Mouse (Mus musculus) lung, embryonic 14.5 days (tissue): Measurements from ENCODE around the gene Aamp. TPM values are rescaled to one million over a fixed set of nuclear protein-coding genes. Genes with fewer than 3 reads are reported as not detected.
A peak's percentile ranks its signal among the peaks of the same experiment; 100 is the strongest.

Experiments
- ATAC-seq: fragments of 200-750 bp; cut with Nextera tagmentation; 2 replicates; pipeline ENCODE4 v1.8.0; 2017; ENCODE audit warnings: mild to moderate bottlenecking, moderate TSS enrichment, moderate library complexity; ENCODE audit not compliant: insufficient read depth
- DNase-seq: peaks from one replicate; pipeline ENCODE4 v3.0.0-alpha.2; 2015
- H3K27ac ChIP-seq: fragments of 300-500 bp; sonication (generic); 2 replicates; pipeline ENCODE4 v1.5.1; 2014; ENCODE audit warnings: low read depth, mild to moderate bottlenecking, moderate library complexity
- H3K27me3 ChIP-seq: fragments of 300-500 bp; sonication (generic); 2 replicates; pipeline ENCODE4 v1.6.1; 2014; ENCODE audit warnings: low read length, control low read depth; ENCODE audit not compliant: insufficient read depth
- H3K36me3 ChIP-seq: fragments of 300-500 bp; sonication (generic); 2 replicates; pipeline ENCODE4 v1.6.1; 2014; ENCODE audit warnings: control low read depth; ENCODE audit not compliant: insufficient read depth
- H3K4me1 ChIP-seq: fragments of 300-500 bp; sonication (generic); 2 replicates; pipeline ENCODE4 v1.6.1; 2014; ENCODE audit warnings: antibody characterized with exemption, control low read depth; ENCODE audit not compliant: insufficient read depth
- H3K4me2 ChIP-seq: fragments of 300-500 bp; sonication (generic); 2 replicates; pipeline ENCODE4 v1.6.1; 2014; ENCODE audit warnings: mild to moderate bottlenecking
- H3K4me3 ChIP-seq: fragments of 300-500 bp; sonication (generic); 2 replicates; pipeline ENCODE4 v1.5.1; 2014; ENCODE audit warnings: low read depth, low read length
- H3K9ac ChIP-seq: fragments of 300-500 bp; sonication (generic); 2 replicates; pipeline ENCODE4 v1.6.1; 2014
- H3K9me3 ChIP-seq: fragments of 300-500 bp; sonication (generic); 2 replicates; pipeline ENCODE4 v1.6.1; 2016; ENCODE audit warnings: low read depth, low read length, control low read depth
- CTCF ChIP-seq: IDR thresholded peaks from 2 replicates; pipeline ENCODE4 v1.5.1; 2016; ENCODE audit warnings: antibody characterized with exemption, low read depth
- WGBS: fragments of 180-500 bp; shearing (Covaris S2); extraction: QIAGEN DNeasy Blood & Tissue Kit; methylation state at CpG from one replicate; pipeline ENCODE4 v1.1.7; 2014; 5-methylcytosine and 5-hydroxymethylcytosine counted together
- polyA plus RNA-seq: library from polyadenylated mRNA; unstranded; fragments of >200 nt; fragmentation: Nextera tagmentation; extraction: Ambion mirVana; gene quantifications from 2 replicates; pipeline ENCODE4 v1.2.1, GENCODE M21; 2014

Gene Aamp
- polyA plus RNA-seq, 1 experiment from 2014 or later, result 233 TPM

DNA sequence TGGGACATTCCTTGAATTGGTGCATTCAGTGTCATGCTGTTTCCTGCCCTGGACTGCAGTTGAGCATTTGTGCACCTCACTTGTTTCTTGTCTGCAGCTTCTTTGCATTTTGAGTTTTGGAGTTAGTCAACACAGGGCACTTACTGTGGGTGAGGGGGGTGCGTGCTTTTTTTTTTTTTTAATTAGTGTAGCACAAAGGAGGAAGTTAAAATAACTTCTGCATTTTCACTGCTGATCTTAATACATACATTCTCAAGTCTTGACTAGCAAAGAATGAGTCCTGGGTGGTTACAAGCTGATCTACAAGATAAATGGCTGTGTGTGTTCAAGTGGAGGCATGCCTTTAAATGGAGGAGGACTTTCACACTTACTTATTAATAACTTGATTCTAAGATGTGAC is 46.4 kb downstream of the Aamp start:
- H3K9me3 ChIP-seq, result no peaks in the 10 kb centered on the region
- H3K27ac ChIP-seq, result no peak overlapping the region
- H3K27me3 ChIP-seq, result no peaks in the 10 kb centered on the region
- ATAC-seq, result no peak
- H3K36me3 ChIP-seq, result no peaks in the 10 kb centered on the region
- no peak for DNase-seq
- WGBS, result 53% methylated on average over 1 of the region's 1 CpGs
- H3K4me3 ChIP-seq, result peak overlapping the region; percentile 96
- H3K4me2 ChIP-seq, result peak overlapping the region; percentile 87
- H3K9ac ChIP-seq, result peak overlapping the region; percentile 95; the same call in 1 of the 2 replicates
- peaks cover 20% of the 10 kb centered on the region for H3K4me1 ChIP-seq
- TF ChIP-seq CTCF, result no peak

GRCm38 (mm10) chr1:74237671-74238070 is 46.9 kb downstream of the Aamp start:
- no peak overlapping the region for H3K27ac ChIP-seq
- no peak for TF ChIP-seq CTCF
- WGBS, result 27% methylated on average over 5 of the region's 5 CpGs
- DNase-seq, result no peak
- H3K9me3 ChIP-seq, result no peaks in the 10 kb centered on the region
- peaks cover 20% of the 10 kb centered on the region for H3K4me1 ChIP-seq
- H3K36me3 ChIP-seq, result no peaks in the 10 kb centered on the region
- H3K4me2 ChIP-seq, result peak overlapping the region; percentile 87
- peak overlapping the region; percentile 95 for H3K9ac ChIP-seq
- ATAC-seq, result no peak
- H3K27me3 ChIP-seq, result no peaks in the 10 kb centered on the region
- peak overlapping the region; percentile 96 for H3K4me3 ChIP-seq

DNA sequence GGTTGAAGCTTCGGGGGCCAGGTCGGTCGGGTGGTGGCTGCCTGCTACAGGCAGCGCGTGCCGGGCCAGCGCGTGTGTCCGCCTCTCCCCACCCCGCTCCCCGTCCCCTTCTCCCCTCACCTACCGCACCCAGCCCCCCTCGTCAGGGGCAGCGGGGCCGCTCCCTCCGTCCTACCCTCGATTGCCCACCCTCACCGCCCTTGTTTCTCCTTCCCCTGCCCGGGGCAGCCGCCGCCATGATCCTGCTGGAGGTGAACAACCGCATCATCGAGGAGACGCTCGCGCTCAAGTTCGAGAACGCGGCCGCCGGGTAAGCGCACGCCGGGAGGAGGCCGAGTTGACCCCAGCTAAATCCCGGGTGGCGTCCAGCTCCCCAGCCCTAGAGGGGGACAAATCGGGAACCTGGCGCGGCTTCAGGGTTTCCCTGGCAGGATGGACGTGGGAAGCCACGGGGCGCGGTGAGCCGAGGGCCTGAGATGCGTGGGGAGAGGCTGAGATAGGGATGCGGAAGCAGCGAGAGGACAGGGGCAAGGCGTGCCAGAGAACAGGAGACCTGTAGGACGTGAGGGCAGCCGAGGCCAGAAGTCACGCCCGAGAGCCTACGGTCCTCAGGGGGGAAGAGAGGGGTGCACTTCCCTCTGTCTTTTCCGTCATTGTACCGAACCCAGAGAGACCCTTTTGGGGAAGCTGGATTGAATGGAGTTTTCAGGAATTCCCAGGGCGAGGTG is 47.8 kb downstream of the Aamp start:
- H3K36me3 ChIP-seq, result no peaks in the 10 kb centered on the region
- H3K4me1 ChIP-seq, result peaks cover 20% of the 10 kb centered on the region
- H3K9me3 ChIP-seq, result no peaks in the 10 kb centered on the region
- H3K4me2 ChIP-seq, result peak overlapping the region; percentile 87
- H3K27ac ChIP-seq, result peak overlapping the region; percentile 88
- ATAC-seq (peak; percentile 55), DNase-seq (peak; percentile 34)
- TF ChIP-seq CTCF, result no peak
- peak overlapping the region; percentile 96 for H3K4me3 ChIP-seq
- 0% methylated on average over 45 of the region's 57 CpGs for WGBS
- H3K27me3 ChIP-seq, result no peaks in the 10 kb centered on the region
- peak overlapping the region; percentile 95 for H3K9ac ChIP-seq

DNA sequence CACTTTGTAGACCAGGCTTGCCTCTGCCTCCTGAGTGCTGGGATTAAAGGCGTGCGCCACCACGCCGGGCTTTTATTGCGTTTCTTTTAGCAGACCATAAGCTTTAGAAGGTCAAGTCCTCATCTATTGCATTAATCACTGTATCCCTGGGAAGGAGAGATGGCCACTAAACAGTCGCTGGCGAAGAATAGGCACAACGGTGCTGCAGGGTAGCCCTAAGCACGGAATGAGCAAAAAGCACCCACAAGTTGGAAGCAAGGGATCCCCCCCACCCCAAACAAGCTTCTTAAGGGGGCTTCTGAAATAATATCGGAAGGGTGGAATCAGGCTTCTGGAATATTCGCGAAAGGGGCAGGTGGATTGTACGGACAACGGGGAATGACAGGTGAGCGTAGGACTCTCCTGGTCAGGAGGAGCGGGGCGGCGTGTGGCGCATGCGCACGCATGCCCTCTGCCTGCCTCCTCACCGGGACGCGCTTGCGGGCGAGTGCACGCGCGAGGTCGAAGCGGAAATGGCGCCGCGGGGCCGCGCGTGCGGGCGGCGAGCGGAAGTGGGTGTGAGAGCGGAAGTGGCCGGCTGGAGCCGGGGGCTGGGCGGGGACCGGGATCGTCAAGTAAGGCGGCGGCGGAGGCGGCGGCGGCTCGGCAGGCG is 48.5 kb downstream of the Aamp start, which contains the start of gene Arpc2:
Arpc2 (plus strand) TSS at position 147 of the 652 bp plus-strand sequence.
- no peaks in the 10 kb centered on the region for H3K36me3 ChIP-seq
- H3K27ac ChIP-seq, result peak within 1 kb of the TSS; percentile 88
- no peaks in the 10 kb centered on the region for H3K9me3 ChIP-seq
- TF ChIP-seq CTCF, result no peak
- peaks cover 20% of the 10 kb centered on the region for H3K4me1 ChIP-seq
- peak within 1 kb of the TSS; percentile 95 for H3K9ac ChIP-seq
- H3K4me3 ChIP-seq, result peak within 1 kb of the TSS; percentile 96
- no peaks in the 10 kb centered on the region for H3K27me3 ChIP-seq
- ATAC-seq, result peak; percentile 94
- peak within 1 kb of the TSS; percentile 87 for H3K4me2 ChIP-seq
- WGBS, result 2% methylated on average over 45 of the region's 55 CpGs
- peak; percentile 98 for DNase-seq

DNA sequence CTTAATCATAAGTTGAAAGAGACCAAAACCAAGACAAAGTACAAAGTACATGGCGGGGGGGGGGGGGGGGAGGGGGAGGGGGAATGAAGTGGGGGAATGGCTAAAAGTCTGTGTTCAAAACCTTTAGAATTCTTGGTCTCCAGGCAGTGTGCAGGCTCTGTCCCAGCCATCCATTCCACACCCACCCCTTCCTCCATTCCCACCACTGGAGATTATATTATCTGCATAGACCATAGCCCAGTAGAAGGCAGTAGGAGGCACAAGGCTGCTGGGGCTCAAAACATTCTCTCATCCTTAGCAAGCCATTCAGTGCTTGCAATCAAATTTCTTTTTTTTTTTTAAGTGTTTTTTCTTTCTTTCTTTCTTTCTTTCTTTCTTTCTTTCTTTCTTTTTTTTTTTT is 53.5 kb downstream of the Aamp start:
- H3K4me1 ChIP-seq, result no peaks in the 10 kb centered on the region
- no peak overlapping the region for H3K9ac ChIP-seq
- H3K27me3 ChIP-seq, result no peaks in the 10 kb centered on the region
- no peaks in the 10 kb centered on the region for H3K36me3 ChIP-seq
- no peak for DNase-seq
- H3K9me3 ChIP-seq, result no peaks in the 10 kb centered on the region
- ATAC-seq, result no peak
- no CpG with 5 or more reads among the region's 1 CpGs for WGBS
- TF ChIP-seq CTCF, result no peak
- no peak overlapping the region for H3K4me2 ChIP-seq
- no peak overlapping the region for H3K4me3 ChIP-seq
- no peak overlapping the region for H3K27ac ChIP-seq

DNA sequence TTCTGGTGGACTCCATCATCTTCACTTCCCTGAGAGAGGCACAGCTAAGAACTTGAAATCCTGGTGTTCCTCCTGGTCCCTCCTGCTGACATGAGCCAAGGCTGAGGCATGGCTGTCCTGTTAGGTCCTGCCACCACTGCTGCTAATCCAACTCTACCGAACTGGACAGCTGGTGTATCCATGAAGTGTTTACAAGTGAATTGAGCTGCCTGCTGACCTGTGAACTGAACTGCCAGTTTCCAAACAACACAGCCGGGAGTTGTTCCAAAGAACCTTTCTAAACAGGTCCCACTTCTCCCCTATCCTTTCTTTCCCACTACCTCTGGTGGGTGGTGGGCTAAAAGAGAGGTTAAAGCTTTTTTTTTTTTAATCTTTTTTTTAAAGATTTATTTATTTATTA is 54.6 kb downstream of the Aamp start:
- WGBS, result 31% methylated on average over 2 of the region's 2 CpGs
- H3K4me3 ChIP-seq, result no peak overlapping the region
- no peaks in the 10 kb centered on the region for H3K27me3 ChIP-seq
- no peaks in the 10 kb centered on the region for H3K9me3 ChIP-seq
- H3K36me3 ChIP-seq, result no peaks in the 10 kb centered on the region
- no peak overlapping the region for H3K9ac ChIP-seq
- no peak overlapping the region for H3K27ac ChIP-seq
- no peak overlapping the region for H3K4me2 ChIP-seq
- TF ChIP-seq CTCF, result no peak
- no peak for ATAC-seq
- DNase-seq, result no peak
- no peaks in the 10 kb centered on the region for H3K4me1 ChIP-seq

Other genes starting within 250 kb of the Aamp start
- gene Tns1, start 160.3 kb downstream of the Aamp start, polyA plus RNA-seq, result 87.9 and 95.2 TPM in 2 replicates
- 0.26 and 0.39 TPM in 2 replicates for gene Rufy4, start 159.2 kb downstream of the Aamp start, polyA plus RNA-seq
- 0.05 TPM in 1 of 2 replicates, not detected in the other for gene Cxcr2, start 130.7 kb downstream of the Aamp start, polyA plus RNA-seq
- not detected in 2 replicates for gene Cxcr1, start 90.1 kb downstream of the Aamp start, polyA plus RNA-seq
- 365 and 370 TPM in 2 replicates for gene Arpc2, start 48.7 kb downstream of the Aamp start, polyA plus RNA-seq
- 0.18 and 0.57 TPM in 2 replicates for gene Gpbar1, start 6.2 kb downstream of the Aamp start, polyA plus RNA-seq
- gene Pnkd, start 192 bp upstream of the Aamp start, polyA plus RNA-seq, result 103 and 104 TPM in 2 replicates
- 25.5 and 29.8 TPM in 2 replicates for gene Tmbim1, start 20.9 kb upstream of the Aamp start, polyA plus RNA-seq
- gene Catip, start 77.4 kb upstream of the Aamp start, polyA plus RNA-seq, result 0.62 and 0.63 TPM in 2 replicates
- gene Slc11a1, start 90.5 kb upstream of the Aamp start, polyA plus RNA-seq, result 3.1 and 3.5 TPM in 2 replicates
- 99.4 and 102 TPM in 2 replicates for gene Ctdsp1, start 106.8 kb upstream of the Aamp start, polyA plus RNA-seq
- gene Vil1, start 124.6 kb upstream of the Aamp start, polyA plus RNA-seq, result 0.42 and 0.43 TPM in 2 replicates
- 85.4 and 87.6 TPM in 2 replicates for gene Cnot9, start 221.3 kb upstream of the Aamp start, polyA plus RNA-seq